ENCODE assay signal across 9 mouse cellular contexts in the genomic region with DNA sequence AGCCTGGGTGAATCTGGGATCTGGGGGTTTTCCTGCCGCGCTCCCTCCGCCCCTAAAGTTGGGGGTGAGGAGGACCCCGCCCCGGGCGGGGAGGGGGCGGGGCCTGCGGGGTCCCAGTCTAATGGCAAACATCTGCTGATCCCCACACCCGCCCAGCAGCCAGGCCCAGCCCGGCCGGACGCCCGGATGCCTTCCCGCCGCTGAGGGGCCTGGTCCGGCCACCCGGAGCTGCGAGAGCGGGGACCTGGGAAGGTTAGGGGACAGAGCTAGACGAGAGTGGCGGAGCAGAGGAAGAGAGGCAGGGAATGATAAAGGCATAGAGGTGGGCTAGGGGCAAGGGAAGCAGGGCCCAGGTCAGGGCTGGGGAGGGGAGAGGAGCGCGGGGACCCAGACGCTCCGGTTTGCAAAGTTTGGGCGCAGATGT. TPM values are rescaled to one million over a fixed set of nuclear protein-coding genes. Genes with fewer than 3 reads are reported as not detected.
DNase-seq lines count a peak whose midpoint lies in the region; ATAC-seq and TF ChIP-seq lines count a peak whose summit lies in the region.
"Had no signal": no experiment of that assay in that cellular context is flagged by ENCODE, and none has a peak within 500 bp of the region (broad histone marks: within the 10 kb centered on the region; RNA-seq: fewer than 3 reads in every experiment).

No protein-coding gene starts in this region.

- peak; percentile 46 for ATAC-seq in hindbrain, embryonic 15.5 days (ENCODE audit: low FRiP score, low read depth)
- peak; percentile 38 for ATAC-seq in liver, embryonic 12.5 days
- ATAC-seq in monocyte, adult 5-6 weeks (replicated peaks; ENCODE audit: insufficient number of reproducible peaks, low FRiP score, low TSS enrichment, poor library complexity, severe bottlenecking), result 0 out of 2 replicates have a peak, but pooled peaks have one; percentile 11

- peak overlapping the region; percentile 96 for H3K27ac ChIP-seq in gastrocnemius, adult 2 months
- H3K27ac ChIP-seq in hindbrain, embryonic 15.5 days (replicated peaks), result peak overlapping the region; percentile 67
- H3K27ac ChIP-seq in liver, embryonic 12.5 days, result peak overlapping the region; percentile 78

- no peaks in the 10 kb centered on the region for H3K36me3 ChIP-seq in hindbrain, embryonic 15.5 days
- H3K36me3 ChIP-seq in liver, embryonic 12.5 days, result peaks cover 31% of the 10 kb centered on the region

- H3K4me2 ChIP-seq in hindbrain, embryonic 15.5 days, result peak overlapping the region; percentile 83
- peak overlapping the region; percentile 94 for H3K4me2 ChIP-seq in liver, embryonic 12.5 days

- intact Hi-C loops in gastrocnemius, adult 2 months (cut with DNase I), result no loop called here

- no peak for TF ChIP-seq CTCF in gastrocnemius, adult 2 months (IDR thresholded peaks at IDR 0.05)

- H3K9ac ChIP-seq in hindbrain, embryonic 15.5 days, result peak overlapping the region; percentile 53
- peak overlapping the region; percentile 73 for H3K9ac ChIP-seq in liver, embryonic 12.5 days

- H3K9me3 ChIP-seq in hindbrain, embryonic 15.5 days, result no peaks in the 10 kb centered on the region
- no peaks in the 10 kb centered on the region for H3K9me3 ChIP-seq in liver, embryonic 12.5 days (replicated peaks)

- WGBS in hindbrain, embryonic 15.5 days, result 1% methylated on average over 20 of the region's 26 CpGs
- 2% methylated on average over 26 of the region's 26 CpGs for WGBS in liver, embryonic 12.5 days (ENCODE audit: insufficient replicate concordance)

- H3K4me3 ChIP-seq in gastrocnemius, adult 2 months, result peak overlapping the region; percentile 90
- peak overlapping the region; percentile 66 for H3K4me3 ChIP-seq in hindbrain, embryonic 15.5 days
- peak overlapping the region; percentile 70 for H3K4me3 ChIP-seq in liver, embryonic 12.5 days

- H3K27me3 ChIP-seq in hindbrain, embryonic 15.5 days, result peaks cover 7% of the 10 kb centered on the region
- peaks cover 16% of the 10 kb centered on the region; the same call in 1 of the 2 replicates for H3K27me3 ChIP-seq in liver, embryonic 12.5 days (replicated peaks)

- peaks cover 16% of the 10 kb centered on the region for H3K4me1 ChIP-seq in hindbrain, embryonic 15.5 days (replicated peaks)
- peaks cover 36% of the 10 kb centered on the region for H3K4me1 ChIP-seq in liver, embryonic 12.5 days

- peak; percentile 30 for DNase-seq in MN1 (ENCODE audit: low spot score)
- DNase-seq in adrenal gland, postnatal 4 days (ENCODE audit: low spot score in 2 of 2), result peak; percentile 49 to 59
- peak; percentile 89 for DNase-seq in gastrocnemius, adult 2 months
- DNase-seq in thymus, postnatal 36 days, result peak; percentile 26 to 46
- DNase-seq in layer of hippocampus, adult 9-10 months (ENCODE audit: low spot score), result no peak

RNA-seq across cellular contexts. Expression of a gene that starts 0.6 kb away (rescaled TPM):
- 10 to 100 TPM; 52.5 to 57.4 TPM for total RNA-seq in adrenal gland, postnatal 4 days (2021)
- total RNA-seq in gastrocnemius, adult 2 months (2021), result 10 to 100 TPM; 11.5 to 16.6 TPM
- polyA plus RNA-seq in hindbrain, embryonic 15.5 days (2015; fragmentation: Nextera tagmentation; extraction: Ambion mirVana), result 5.2 and 5.8 TPM in 2 replicates
- 5.0 and 5.5 TPM in 2 replicates for polyA plus RNA-seq in liver, embryonic 12.5 days (2016; fragmentation: Nextera tagmentation; extraction: Ambion mirVana)
- 0.39 to 1.1 TPM in 2 of 3 replicates, not detected in the other for total RNA-seq in monocyte, adult 5-6 weeks (2017)

RNA-seq across cellular contexts. Expression of a gene that starts 37.4 kb away (rescaled TPM):
- total RNA-seq in adrenal gland, postnatal 4 days (2021), result 1 to 10 TPM; 1.3 to 7.3 TPM
- not detected for total RNA-seq in gastrocnemius, adult 2 months (2021)
- 0.88 TPM in 2 replicates for polyA plus RNA-seq in hindbrain, embryonic 15.5 days (2015; fragmentation: Nextera tagmentation; extraction: Ambion mirVana)
- polyA plus RNA-seq in liver, embryonic 12.5 days (2016; fragmentation: Nextera tagmentation; extraction: Ambion mirVana), result 13.4 and 14.1 TPM in 2 replicates
- not detected in 3 replicates for total RNA-seq in monocyte, adult 5-6 weeks (2017)
- total RNA-seq: left cerebral cortex, postnatal 36 days had no signal

RNA-seq across cellular contexts. Expression of a gene that starts 37.8 kb away (rescaled TPM):
- total RNA-seq in adrenal gland, postnatal 4 days (2021), result 10 to 100 TPM; 19.6 to 22.8 TPM
- under 1 TPM; 0.50 to 0.89 TPM for total RNA-seq in gastrocnemius, adult 2 months (2021)
- polyA plus RNA-seq in hindbrain, embryonic 15.5 days (2015; fragmentation: Nextera tagmentation; extraction: Ambion mirVana), result 26.4 and 27.2 TPM in 2 replicates
- polyA plus RNA-seq in liver, embryonic 12.5 days (2016; fragmentation: Nextera tagmentation; extraction: Ambion mirVana), result 112 and 114 TPM in 2 replicates
- 4.1 to 8.0 TPM (median 6.2 TPM) in 3 replicates for total RNA-seq in monocyte, adult 5-6 weeks (2017)

RNA-seq across cellular contexts. Expression of a gene that starts 54.5 kb away (rescaled TPM):
- total RNA-seq in adrenal gland, postnatal 4 days (2021), result 10 to 100 TPM; 74.7 to 79.1 TPM
- 10 to 100 TPM in 1 of 2 experiments, 1 to 10 TPM in 1; 9.4 to 10.5 TPM for total RNA-seq in gastrocnemius, adult 2 months (2021)
- polyA plus RNA-seq in hindbrain, embryonic 15.5 days (2015; fragmentation: Nextera tagmentation; extraction: Ambion mirVana), result 16.4 and 21.2 TPM in 2 replicates
- polyA plus RNA-seq in liver, embryonic 12.5 days (2016; fragmentation: Nextera tagmentation; extraction: Ambion mirVana), result 8.4 and 8.7 TPM in 2 replicates
- total RNA-seq in monocyte, adult 5-6 weeks (2017), result 0.32 to 15.0 TPM (median 6.1 TPM) in 3 replicates
